Mouse (Mus musculus) embryonic facial prominence, embryonic 13.5 days (tissue): ENCODE measurements around the gene Ppp4r1. TPM values are rescaled to one million over a fixed set of nuclear protein-coding genes. Genes with fewer than 3 reads are reported as not detected.

Experiments used
- ATAC-seq: fragments of 200-750 bp; cut with Nextera tagmentation; 2 replicates; pipeline ENCODE4 v1.8.0; 2017; ENCODE audit warnings: low read depth; ENCODE audit not compliant: insufficient number of reproducible peaks, insufficient read depth, low FRiP score, low TSS enrichment
- H3K27ac ChIP-seq: fragments of 300-500 bp; sonication (generic); 2 replicates; pipeline ENCODE4 v1.5.1; 2015; ENCODE audit warnings: moderate library complexity, mild to moderate bottlenecking, inconsistent platforms
- H3K27me3 ChIP-seq: fragments of 300-500 bp; sonication (generic); 2 replicates; pipeline ENCODE4 v1.6.1; 2015; ENCODE audit warnings: mild to moderate bottlenecking, inconsistent platforms
- H3K36me3 ChIP-seq: fragments of 300-500 bp; sonication (generic); 2 replicates; pipeline ENCODE4 v1.6.1; 2015; ENCODE audit warnings: mild to moderate bottlenecking, inconsistent platforms
- H3K4me1 ChIP-seq: fragments of 300-500 bp; sonication (generic); 2 replicates; pipeline ENCODE4 v1.6.1; 2015; ENCODE audit warnings: inconsistent platforms
- H3K4me2 ChIP-seq: fragments of 300-500 bp; sonication (generic); 2 replicates; pipeline ENCODE4 v1.6.1; 2015; ENCODE audit warnings: moderate library complexity, mild to moderate bottlenecking, inconsistent platforms
- H3K4me3 ChIP-seq: fragments of 300-500 bp; sonication (generic); 2 replicates; pipeline ENCODE4 v1.5.1; 2015; ENCODE audit warnings: mild to moderate bottlenecking, inconsistent platforms
- H3K9ac ChIP-seq: fragments of 300-500 bp; sonication (generic); 2 replicates; pipeline ENCODE4 v1.6.1; 2015; ENCODE audit warnings: mild to moderate bottlenecking, inconsistent platforms
- H3K9me3 ChIP-seq: fragments of 300-500 bp; sonication (generic); 2 replicates; pipeline ENCODE4 v1.6.1; 2016; ENCODE audit warnings: inconsistent platforms
- WGBS: fragments of 180-500 bp; shearing (Covaris S2); methylation state at CpG from one replicate; pipeline ENCODE4 v1.1.7; 2015; ENCODE audit warnings: mixed read lengths; 5-methylcytosine and 5-hydroxymethylcytosine counted together
- polyA plus RNA-seq: library from polyadenylated mRNA; unstranded; fragments of >200 nt; fragmentation: Nextera tagmentation; extraction: Ambion mirVana; gene quantifications from 2 replicates; pipeline ENCODE4 v1.2.1, GENCODE M21; 2015

Gene Ppp4r1
- polyA plus RNA-seq, 1 experiment from 2014 or later, result 46.7 TPM

DNA sequence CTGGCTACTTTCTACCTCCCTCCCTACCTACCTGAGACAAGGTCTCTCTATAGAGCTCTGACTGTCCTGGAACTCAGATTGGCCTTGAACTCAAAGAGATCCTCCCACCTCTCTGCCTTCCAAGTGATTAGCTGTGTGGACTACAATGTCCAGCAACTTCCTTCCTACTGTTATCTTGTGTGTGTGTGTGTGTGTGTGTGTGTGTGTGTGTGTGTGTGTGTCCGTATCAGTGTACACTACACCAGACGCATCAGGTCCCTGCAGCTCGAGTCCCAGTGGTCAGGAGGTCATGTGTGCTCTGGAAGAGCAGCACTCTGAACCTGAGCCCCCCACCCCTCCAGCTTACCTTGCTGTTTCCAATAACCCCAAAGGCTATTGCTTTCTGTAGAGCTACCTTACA, 83.8 kb downstream of the Ppp4r1 start:
- Histone ChIP-seq H3K27ac (no peak overlapping the region), H3K4me2 (no peak overlapping the region), H3K9ac (no peak overlapping the region), H3K9me3 (no peaks in the 10 kb centered on the region), H3K36me3 (peaks cover 34% of the 10 kb centered on the region), H3K27me3 (no peaks in the 10 kb centered on the region), H3K4me1 (peaks cover under 1% of the 10 kb centered on the region), H3K4me3 (no peak overlapping the region)
- no peak for ATAC-seq
- WGBS, result 88% methylated on average over 3 of the region's 3 CpGs

DNA sequence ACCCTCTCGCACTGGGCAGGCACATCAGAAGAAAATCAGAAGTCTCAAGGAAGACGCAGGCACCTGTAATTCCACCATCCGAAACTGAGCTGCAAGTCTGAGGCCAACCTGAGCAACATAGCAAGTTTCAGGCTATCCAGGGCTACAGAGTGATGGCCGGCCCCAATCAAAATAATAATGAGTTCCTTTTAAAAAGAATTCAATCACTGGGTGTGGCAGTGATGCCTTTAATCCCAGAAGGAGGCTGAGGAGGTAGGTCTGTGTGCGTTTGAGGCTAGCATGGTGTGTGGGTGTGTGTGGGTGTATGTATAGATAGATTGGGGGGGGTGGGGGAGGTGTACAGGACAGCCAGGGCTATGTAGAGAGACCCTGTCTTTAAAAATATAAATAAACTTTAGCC, 85.6 kb downstream of the Ppp4r1 start:
- WGBS, result 93% methylated on average over 5 of the region's 5 CpGs

DNA sequence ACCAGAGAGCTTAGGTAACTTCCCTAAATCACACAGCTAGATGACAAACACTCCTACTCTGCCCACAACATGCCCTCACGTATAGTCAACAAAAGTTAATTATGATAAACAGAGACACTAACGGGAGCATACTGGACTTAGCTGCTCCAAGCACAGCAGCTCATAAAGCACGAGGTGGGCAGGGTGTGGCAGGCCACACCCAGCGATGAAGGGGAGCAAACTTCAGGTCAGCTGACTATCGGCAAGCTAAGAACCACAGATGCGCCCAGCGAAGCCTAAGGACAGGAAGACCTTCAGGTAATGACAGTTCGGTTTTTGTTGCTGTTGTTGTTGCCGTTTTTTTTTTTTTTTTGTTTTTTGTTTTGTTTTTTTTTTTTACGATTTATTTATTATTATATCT, 87.3 kb downstream of the Ppp4r1 start:
- Histone ChIP-seq H3K4me3 (no peak overlapping the region), H3K36me3 (peaks cover 19% of the 10 kb centered on the region), H3K27ac (no peak overlapping the region), H3K4me1 (peaks cover 27% of the 10 kb centered on the region), H3K27me3 (no peaks in the 10 kb centered on the region), H3K4me2 (no peak overlapping the region), H3K9me3 (no peaks in the 10 kb centered on the region), H3K9ac (no peak overlapping the region)
- no peak for ATAC-seq
- WGBS, result 89% methylated on average over 10 of the region's 10 CpGs

More for the DNA sequence above, 85.6 kb downstream of the Ppp4r1 start:
- Histone ChIP-seq H3K27me3 (no peaks in the 10 kb centered on the region), H3K4me1 (peaks cover 18% of the 10 kb centered on the region), H3K36me3 (peaks cover 27% of the 10 kb centered on the region), H3K27ac (no peak overlapping the region), H3K9me3 (no peaks in the 10 kb centered on the region), H3K4me2 (no peak overlapping the region), H3K4me3 (no peak overlapping the region), H3K9ac (no peak overlapping the region)
- ATAC-seq, result no peak

- H3K27ac ChIP-seq, result no peak overlapping the region
- H3K27me3 ChIP-seq, result no peaks in the 10 kb centered on the region
- no peaks in the 10 kb centered on the region for H3K9me3 ChIP-seq
- no peak for ATAC-seq
- peaks cover 27% of the 10 kb centered on the region for H3K4me1 ChIP-seq
- WGBS, result 45% methylated on average over 4 of the region's 4 CpGs
- H3K9ac ChIP-seq, result no peak overlapping the region
- H3K36me3 ChIP-seq, result peaks cover 19% of the 10 kb centered on the region
- H3K4me3 ChIP-seq, result no peak overlapping the region
- H3K4me2 ChIP-seq, result no peak overlapping the region
Observed at GRCm38 (mm10) chr17:65870146-65870545, 87.8 kb downstream of the Ppp4r1 start.

DNA sequence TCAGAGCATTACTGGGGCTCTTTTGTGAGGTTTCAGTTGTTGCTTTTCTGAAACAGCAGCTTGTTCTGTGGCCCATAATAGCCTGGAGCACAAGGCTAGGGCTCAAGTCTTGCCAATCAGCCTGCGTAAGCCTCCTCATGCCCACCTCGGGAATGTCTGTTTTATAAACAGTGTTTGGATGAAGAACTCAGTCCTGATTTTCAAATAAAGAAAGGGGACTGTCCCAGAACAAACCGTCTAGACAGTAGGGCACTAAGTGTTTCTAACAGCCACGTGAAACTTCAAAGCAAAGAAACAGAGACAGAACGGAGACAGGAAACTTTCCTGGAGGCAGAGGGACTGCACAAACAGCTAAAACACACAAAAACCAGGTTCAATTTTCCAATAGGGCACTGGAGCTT, 89.3 kb downstream of the Ppp4r1 start:
- Histone ChIP-seq H3K9me3 (no peaks in the 10 kb centered on the region), H3K36me3 (peaks cover 13% of the 10 kb centered on the region), H3K27ac (peak overlapping the region; percentile 78), H3K27me3 (no peaks in the 10 kb centered on the region), H3K4me1 (peaks cover 27% of the 10 kb centered on the region), H3K4me2 (peak overlapping the region; percentile 5; the same call in 1 of the 2 replicates), H3K9ac (peak overlapping the region; percentile 41), H3K4me3 (no peak overlapping the region)
- no peak for ATAC-seq
- WGBS, result 13% methylated on average over 5 of the region's 5 CpGs

DNA sequence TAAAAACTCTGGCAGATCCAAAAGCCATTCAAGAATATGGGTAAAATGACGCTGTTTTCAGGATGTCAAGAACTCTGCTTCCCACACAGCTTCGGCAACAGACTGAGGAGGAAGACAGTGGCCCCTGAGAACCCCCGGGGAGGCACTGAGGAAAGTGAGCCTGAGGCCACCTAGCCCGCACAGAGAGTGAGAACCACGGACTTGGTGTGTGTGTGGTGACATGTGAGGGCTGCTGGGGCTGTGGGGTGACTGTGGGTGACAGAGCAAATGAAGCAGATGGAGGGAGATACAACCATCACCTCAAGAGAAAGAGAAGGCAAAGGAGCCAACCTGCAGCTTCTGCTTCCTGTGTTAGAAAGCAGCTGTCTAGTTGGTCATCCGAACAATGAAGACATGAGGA, 89.7 kb downstream of the Ppp4r1 start:
- peak overlapping the region; percentile 78 for H3K27ac ChIP-seq
- no peaks in the 10 kb centered on the region for H3K27me3 ChIP-seq
- peaks cover 9% of the 10 kb centered on the region; the same call in 1 of the 2 replicates for H3K36me3 ChIP-seq
- ATAC-seq, result no peak
- WGBS, result 38% methylated on average over 6 of the region's 6 CpGs
- H3K9me3 ChIP-seq, result no peaks in the 10 kb centered on the region
- H3K4me1 ChIP-seq, result peaks cover 28% of the 10 kb centered on the region
- peak overlapping the region; percentile 41 for H3K9ac ChIP-seq
- H3K4me2 ChIP-seq, result peak overlapping the region; percentile 5; the same call in 1 of the 2 replicates
- H3K4me3 ChIP-seq, result no peak overlapping the region

DNA sequence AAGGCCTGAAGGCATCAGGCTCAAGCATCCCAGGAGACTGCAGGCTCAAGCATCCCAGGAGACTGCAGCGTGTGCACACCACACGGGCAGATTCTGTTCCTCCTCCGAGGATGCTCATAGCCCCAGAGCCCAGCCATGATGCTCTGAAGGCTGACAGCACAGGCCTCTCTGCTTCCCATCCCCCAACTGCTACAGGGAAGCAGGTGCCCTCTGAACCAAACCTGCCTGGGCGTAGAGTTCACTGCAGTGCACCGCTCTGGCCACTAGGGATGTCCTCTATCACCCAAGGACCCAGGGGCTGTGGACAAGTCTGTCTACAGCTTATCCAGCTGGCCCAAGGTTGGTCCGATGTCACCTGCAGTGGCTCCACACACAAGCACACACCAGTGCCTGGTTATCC, 90.3 kb downstream of the Ppp4r1 start:
- no peak for ATAC-seq
- Histone ChIP-seq H3K27ac (peak overlapping the region; percentile 78; the same call in 1 of the 2 replicates), H3K4me1 (peaks cover 32% of the 10 kb centered on the region), H3K9me3 (no peaks in the 10 kb centered on the region), H3K36me3 (peaks cover 3% of the 10 kb centered on the region; the same call in 1 of the 2 replicates), H3K4me3 (no peak overlapping the region), H3K27me3 (no peaks in the 10 kb centered on the region), H3K4me2 (no peak overlapping the region), H3K9ac (peak overlapping the region; percentile 41)
- 41% methylated on average over 6 of the region's 6 CpGs for WGBS

DNA sequence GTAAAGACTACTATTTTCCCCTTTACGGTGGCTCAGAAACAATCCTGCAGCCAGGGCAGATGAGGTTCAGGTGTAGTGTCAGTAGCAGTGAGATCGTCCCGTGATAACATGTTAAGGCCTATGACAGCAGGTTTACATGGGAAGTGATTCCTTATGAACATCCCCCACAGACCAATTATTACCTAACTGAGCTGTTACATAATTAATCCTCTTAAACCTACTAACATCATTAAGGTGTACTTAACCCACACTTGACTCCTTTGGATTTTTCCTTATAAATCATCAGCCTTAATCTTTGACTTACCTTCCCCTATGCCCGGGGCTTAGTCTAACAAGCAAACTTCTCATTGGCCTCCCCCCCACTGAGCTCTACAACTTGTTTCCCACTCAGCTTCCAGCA, 90.8 kb downstream of the Ppp4r1 start:
- H3K36me3 ChIP-seq, result no peaks in the 10 kb centered on the region
- H3K4me3 ChIP-seq, result no peak overlapping the region
- 82% methylated on average over 4 of the region's 4 CpGs for WGBS
- peaks cover 32% of the 10 kb centered on the region for H3K4me1 ChIP-seq
- no peak overlapping the region for H3K9ac ChIP-seq
- no peak for ATAC-seq
- H3K27me3 ChIP-seq, result no peaks in the 10 kb centered on the region
- H3K27ac ChIP-seq, result no peak overlapping the region
- H3K4me2 ChIP-seq, result no peak overlapping the region
- H3K9me3 ChIP-seq, result no peaks in the 10 kb centered on the region

DNA sequence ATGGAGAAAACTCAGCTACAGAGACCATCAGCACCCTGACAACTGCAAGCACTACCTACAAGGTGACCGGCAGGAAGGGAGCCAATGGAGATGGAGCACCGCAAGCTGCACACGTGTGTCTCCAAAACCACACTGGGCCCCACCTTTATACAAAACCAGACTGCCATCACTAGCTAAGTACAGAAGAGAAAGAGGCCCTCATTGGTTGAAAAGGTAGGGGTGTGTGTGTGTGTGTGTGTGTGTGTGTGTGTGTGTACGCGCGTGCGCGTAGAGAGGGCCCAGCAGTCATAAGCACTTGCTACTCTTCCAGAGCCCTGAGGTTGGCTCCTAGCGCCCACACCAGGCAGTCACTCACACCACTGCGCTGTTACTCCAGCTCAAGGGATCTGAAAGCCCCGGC, 91.5 kb downstream of the Ppp4r1 start:
- Histone ChIP-seq H3K9me3 (no peaks in the 10 kb centered on the region), H3K9ac (0 out of 2 replicates have a peak overlapping the region, but pooled peaks have one; percentile 27), H3K4me1 (peaks cover 32% of the 10 kb centered on the region), H3K4me2 (no peak overlapping the region), H3K36me3 (0 out of 2 replicates have a peak, but pooled peaks cover 3% of the 10 kb centered on the region), H3K27ac (no peak overlapping the region), H3K27me3 (no peaks in the 10 kb centered on the region), H3K4me3 (no peak overlapping the region)
- no peak for ATAC-seq
- 93% methylated on average over 11 of the region's 11 CpGs for WGBS

DNA sequence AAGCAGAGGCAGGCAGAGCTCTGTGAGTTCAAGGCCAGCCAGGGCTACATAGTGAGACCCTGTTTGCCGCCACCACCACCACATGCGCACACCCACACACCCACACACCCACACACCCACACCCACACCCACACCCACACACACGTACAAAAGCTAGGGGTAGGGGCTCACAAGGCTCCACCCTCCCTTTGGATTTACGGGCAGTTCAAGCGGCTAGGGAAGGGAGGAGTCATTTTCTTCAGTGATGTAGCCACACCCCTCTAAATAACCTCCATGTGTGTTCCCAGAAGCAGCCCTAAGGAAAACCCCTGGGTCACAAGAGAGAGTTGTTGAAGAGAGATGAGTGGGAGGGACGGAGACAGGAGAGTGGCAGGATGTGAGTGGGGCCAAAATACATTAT, 94.7 kb downstream of the Ppp4r1 start:
- peaks cover 24% of the 10 kb centered on the region for H3K4me1 ChIP-seq
- no peaks in the 10 kb centered on the region for H3K9me3 ChIP-seq
- 0 out of 2 replicates have a peak, but pooled peaks cover 5% of the 10 kb centered on the region for H3K36me3 ChIP-seq
- no peaks in the 10 kb centered on the region for H3K27me3 ChIP-seq
- peak; percentile 33; the same call in 1 of the 2 replicates for ATAC-seq
- 52% methylated on average over 6 of the region's 6 CpGs for WGBS
- H3K4me3 ChIP-seq, result no peak overlapping the region
- no peak overlapping the region for H3K4me2 ChIP-seq
- no peak overlapping the region for H3K27ac ChIP-seq
- H3K9ac ChIP-seq, result no peak overlapping the region

DNA sequence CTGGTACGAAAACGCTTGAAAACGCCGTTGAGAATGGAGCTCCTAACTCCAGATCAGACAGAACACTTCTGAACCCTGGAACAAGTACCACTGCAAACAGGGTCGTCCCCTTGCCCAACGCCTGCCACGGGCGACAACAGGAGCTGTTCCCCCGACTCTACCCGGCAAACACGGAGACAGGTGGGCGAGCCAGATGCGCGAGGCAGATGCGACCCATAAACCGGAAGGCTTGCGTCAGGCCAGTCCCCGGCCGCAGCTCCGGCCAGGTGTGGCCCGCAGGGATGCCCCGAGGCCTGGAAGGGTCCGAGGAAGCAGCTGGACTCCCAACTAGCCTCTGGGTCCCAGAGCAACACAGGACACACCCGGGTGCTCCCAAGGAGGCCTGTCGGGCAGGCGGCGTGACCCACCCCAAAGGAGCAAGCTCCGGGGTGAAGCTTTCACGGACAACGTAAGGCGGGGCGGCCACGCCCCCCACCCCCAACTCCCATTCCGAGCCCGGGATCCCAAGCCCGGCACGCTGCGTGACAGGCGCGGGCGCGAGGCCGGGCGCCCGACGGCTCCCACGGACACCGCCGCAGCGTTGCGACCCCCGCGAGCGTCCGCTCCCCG, 101.8 kb downstream of the Ppp4r1 start:
- peak overlapping the region; percentile 99 for H3K27ac ChIP-seq
- WGBS, result under 1% methylated on average over 48 of the region's 56 CpGs
- peaks cover 29% of the 10 kb centered on the region for H3K4me1 ChIP-seq
- ATAC-seq, result 0 out of 2 replicates have a peak, but pooled peaks have one; percentile 3
- peak overlapping the region; percentile 92 for H3K9ac ChIP-seq
- H3K4me3 ChIP-seq, result peak overlapping the region; percentile 92
- H3K4me2 ChIP-seq, result peak overlapping the region; percentile 94
- H3K9me3 ChIP-seq, result no peaks in the 10 kb centered on the region
- H3K27me3 ChIP-seq, result no peaks in the 10 kb centered on the region
- no peaks in the 10 kb centered on the region for H3K36me3 ChIP-seq

DNA sequence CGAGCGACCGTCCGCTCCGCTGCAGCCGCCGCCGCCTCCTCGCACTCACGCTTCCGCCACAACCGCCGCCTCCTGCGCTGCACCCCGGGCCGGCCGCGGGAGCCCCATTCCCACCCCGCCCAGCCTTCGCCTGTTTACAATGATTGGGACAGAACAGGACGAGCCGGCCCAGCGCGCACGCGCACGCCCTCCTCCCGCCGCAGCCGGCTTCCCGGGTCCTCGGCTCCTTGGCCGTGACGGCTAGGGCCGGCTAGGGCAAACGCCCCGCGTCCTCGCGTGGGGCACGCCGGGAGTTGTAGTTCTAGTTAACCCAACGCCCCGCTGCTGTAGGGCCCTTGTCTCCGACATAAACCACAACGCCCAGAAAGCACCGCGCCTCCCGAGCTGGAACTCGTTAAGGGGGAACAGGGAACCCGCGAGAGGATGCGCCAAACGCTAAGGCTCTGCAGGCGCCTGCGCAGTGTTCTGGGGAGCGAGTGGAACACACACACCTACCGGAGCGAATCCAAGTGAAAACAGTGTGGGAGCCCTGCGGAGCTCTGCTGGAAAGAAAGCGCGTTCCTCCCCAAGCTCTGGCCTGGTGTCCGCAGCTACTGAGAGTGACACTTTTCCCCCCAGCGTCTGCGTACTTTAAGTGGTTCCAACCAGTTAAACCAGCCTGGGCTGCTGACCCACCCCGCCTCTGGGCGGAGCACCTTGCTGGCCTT, 102.5 kb downstream of the Ppp4r1 start:
- Histone ChIP-seq H3K4me2 (peak overlapping the region; percentile 94), H3K4me3 (peak overlapping the region; percentile 92), H3K27me3 (no peaks in the 10 kb centered on the region), H3K9me3 (no peaks in the 10 kb centered on the region), H3K9ac (peak overlapping the region; percentile 92), H3K27ac (peak overlapping the region; percentile 99), H3K36me3 (no peaks in the 10 kb centered on the region), H3K4me1 (peaks cover 29% of the 10 kb centered on the region)
- peak; percentile 100 for ATAC-seq
- under 1% methylated on average over 67 of the region's 67 CpGs for WGBS
